Mouse (Mus musculus): ENCODE measurements around the gene Slc6a15. TPM values are rescaled to one million over a fixed set of nuclear protein-coding genes. Genes with fewer than 3 reads are reported as not detected.

Gene Slc6a15
- total RNA-seq (2014; fragmentation: Nextera tagmentation) (not detected in 2 replicates), total RNA-seq (2017) (0.06 and 0.16 TPM in 2 replicates), polyA plus RNA-seq (2012) (not detected in 2 replicates)

DNA sequence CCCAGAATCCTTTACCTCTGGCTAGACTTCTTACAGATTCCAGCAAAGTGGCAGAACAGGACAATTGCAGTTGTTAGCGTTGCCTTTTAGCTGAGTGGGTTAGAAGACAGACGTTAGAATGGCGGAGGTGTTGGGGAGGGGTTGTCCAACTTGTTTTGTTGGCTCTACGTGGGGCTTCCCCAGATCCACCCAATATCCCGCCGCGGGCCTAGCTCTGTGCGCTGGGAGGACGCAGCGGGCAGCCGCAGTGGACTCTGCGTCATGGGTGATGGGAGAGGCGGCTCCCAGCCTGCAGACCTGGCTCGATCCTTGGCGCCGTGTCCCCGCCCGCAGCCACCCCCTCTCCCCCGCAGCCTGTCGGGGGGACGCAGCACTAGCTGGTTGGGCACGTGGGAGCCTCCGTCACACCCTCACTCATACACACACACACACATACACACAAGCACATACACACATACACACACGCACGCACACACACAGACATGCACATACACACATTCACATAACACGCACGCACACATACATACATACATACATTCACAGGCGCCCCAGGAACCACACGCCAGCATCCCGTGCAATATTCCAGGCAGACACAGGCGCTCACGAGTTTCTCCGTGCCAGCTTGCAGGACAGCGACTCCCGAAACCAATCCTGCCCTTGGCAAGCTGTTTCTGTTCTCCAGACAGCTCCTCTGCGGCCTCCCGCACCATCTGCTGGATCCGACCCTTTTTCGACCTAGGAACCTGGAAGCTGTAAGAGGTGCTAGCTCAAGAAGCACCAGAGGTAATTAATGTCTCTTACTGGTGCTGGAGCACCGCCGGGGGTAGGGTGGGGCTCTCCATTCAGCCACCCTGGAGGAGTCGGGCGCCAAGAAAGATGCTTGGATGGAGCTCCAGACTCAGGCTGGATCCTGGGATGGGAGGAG, at the start of gene Slc6a15:
Gene Slc6a15 (plus strand): TSS at position 413 of the 925 bp plus-strand sequence.
- ATAC-seq (ENCODE audit: extremely low read depth, insufficient number of reproducible peaks, low FRiP score, poor library complexity, severe bottlenecking) (no peak), DNase-seq (ENCODE audit: low spot score) (no peak)
- Histone ChIP-seq H3K4me3 (ENCODE audit: low read depth, low read length) (no peak within 1 kb of the TSS; the same call in 1 of the 2 replicates), H3K4me1 (ENCODE audit: insufficient read depth, low read depth, low read length) (no peaks in the 10 kb centered on the region), H3K9me3 (replicated peaks) (peaks cover 20% of the 10 kb centered on the region), H3K27me3 (ENCODE audit: insufficient read depth, low read length) (no peaks in the 10 kb centered on the region), H3K36me3 (replicated peaks) (no peaks in the 10 kb centered on the region)
- TF ChIP-seq GATA1 (IDR thresholded peaks at IDR 0.05; ENCODE audit: borderline replicate concordance, low read length) = no peak
- no peak for TF ChIP-seq CTCF (IDR thresholded peaks at IDR 0.05; ENCODE audit: low read depth, low read length)
- no peak for TF ChIP-seq TAL1 (conservative IDR thresholded peaks at IDR 0.05; ENCODE audit: low read depth, low read length)
- no peak for TF ChIP-seq POLR2AphosphoS5 (IDR thresholded peaks at IDR 0.05; ENCODE audit: insufficient replicate concordance, low read depth, low read length)
- TF ChIP-seq GATA2 (IDR thresholded peaks at IDR 0.05; ENCODE audit: borderline replicate concordance, low read depth, low read length) = no peak

DNA sequence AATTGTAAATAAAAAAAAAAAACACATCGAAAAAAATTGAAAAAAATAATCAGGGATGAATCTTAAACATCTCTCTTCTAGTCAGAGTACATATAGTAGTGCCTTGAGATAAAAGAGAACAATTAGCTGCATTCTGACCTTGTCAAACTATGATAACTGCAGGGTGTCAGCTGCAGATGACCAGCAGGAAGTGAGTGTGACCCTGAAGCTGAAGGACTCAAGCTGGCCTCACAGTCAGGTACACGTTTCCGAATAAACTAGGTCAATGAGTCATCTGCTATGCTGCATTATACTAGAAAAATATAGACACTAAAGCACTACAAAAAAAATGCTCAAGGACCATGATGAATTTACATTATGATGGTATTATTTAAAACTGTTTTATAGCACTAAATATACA, 45.6 kb upstream of the Slc6a15 start:
- TF ChIP-seq GATA2 (IDR thresholded peaks at IDR 0.05; ENCODE audit: borderline replicate concordance, low read depth, low read length) = no peak
- TF ChIP-seq TAL1 (conservative IDR thresholded peaks at IDR 0.05; ENCODE audit: low read depth, low read length) = no peak
- no peak for TF ChIP-seq GATA1 (IDR thresholded peaks at IDR 0.05; ENCODE audit: borderline replicate concordance, low read length)
- TF ChIP-seq POLR2AphosphoS5 (IDR thresholded peaks at IDR 0.05; ENCODE audit: insufficient replicate concordance, low read depth, low read length) = no peak
- TF ChIP-seq CTCF (IDR thresholded peaks at IDR 0.05; ENCODE audit: low read depth, low read length) = no peak
- DNase-seq (ENCODE audit: low spot score) (no peak), ATAC-seq (ENCODE audit: extremely low read depth, insufficient number of reproducible peaks, low FRiP score, poor library complexity, severe bottlenecking) (no peak)
- peaks cover 7% of the 10 kb centered on the region for H3K9me3 ChIP-seq (replicated peaks)
- no peak overlapping the region for H3K4me3 ChIP-seq (ENCODE audit: low read depth, low read length)
- no peaks in the 10 kb centered on the region for H3K27me3 ChIP-seq (ENCODE audit: insufficient read depth, low read length)
- no peaks in the 10 kb centered on the region for H3K36me3 ChIP-seq (replicated peaks)
- no peaks in the 10 kb centered on the region for H3K4me1 ChIP-seq (ENCODE audit: insufficient read depth, low read depth, low read length)

DNA sequence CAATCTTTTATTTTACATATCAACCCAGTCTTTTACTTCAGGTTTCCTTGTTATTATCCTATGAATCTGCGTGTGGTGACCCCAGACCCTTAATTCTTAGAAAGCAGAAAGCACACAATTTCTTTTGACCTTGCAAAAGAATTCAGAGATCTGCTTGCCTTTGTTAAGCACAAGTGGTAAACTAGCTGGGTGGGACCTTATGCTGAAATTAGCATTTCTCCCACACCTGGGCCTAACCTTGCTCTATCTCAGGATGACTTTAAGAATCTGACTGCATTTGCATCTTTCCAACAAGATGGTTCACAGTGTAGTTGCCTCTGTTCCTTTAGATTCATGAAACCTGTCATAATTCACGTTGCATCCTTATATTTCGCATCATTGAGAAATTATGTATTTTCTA, 44.2 kb upstream of the Slc6a15 start:
- TF ChIP-seq GATA2 (IDR thresholded peaks at IDR 0.05; ENCODE audit: borderline replicate concordance, low read depth, low read length) (no peak), CTCF (IDR thresholded peaks at IDR 0.05; ENCODE audit: low read depth, low read length) (no peak), GATA1 (IDR thresholded peaks at IDR 0.05; ENCODE audit: borderline replicate concordance, low read length) (no peak), POLR2AphosphoS5 (IDR thresholded peaks at IDR 0.05; ENCODE audit: insufficient replicate concordance, low read depth, low read length) (no peak), TAL1 (conservative IDR thresholded peaks at IDR 0.05; ENCODE audit: low read depth, low read length) (no peak)
- Histone ChIP-seq H3K36me3 (replicated peaks) (no peaks in the 10 kb centered on the region), H3K4me3 (ENCODE audit: low read depth, low read length) (no peak overlapping the region), H3K9me3 (replicated peaks) (peaks cover 11% of the 10 kb centered on the region), H3K4me1 (ENCODE audit: insufficient read depth, low read depth, low read length) (no peaks in the 10 kb centered on the region), H3K27me3 (ENCODE audit: insufficient read depth, low read length) (no peaks in the 10 kb centered on the region)
- ATAC-seq (ENCODE audit: extremely low read depth, insufficient number of reproducible peaks, low FRiP score, poor library complexity, severe bottlenecking) = no peak
- no peak for DNase-seq (ENCODE audit: low spot score)

GRCm38 (mm10) chr10:103334306-103334705, 33.3 kb upstream of the Slc6a15 start:
- TF ChIP-seq GATA2 (IDR thresholded peaks at IDR 0.05; ENCODE audit: borderline replicate concordance, low read depth, low read length) = no peak
- TF ChIP-seq CTCF (IDR thresholded peaks at IDR 0.05; ENCODE audit: low read depth, low read length) = no peak
- no peak for TF ChIP-seq GATA1 (IDR thresholded peaks at IDR 0.05; ENCODE audit: borderline replicate concordance, low read length)
- TF ChIP-seq TAL1 (conservative IDR thresholded peaks at IDR 0.05; ENCODE audit: low read depth, low read length) = no peak
- TF ChIP-seq POLR2AphosphoS5 (IDR thresholded peaks at IDR 0.05; ENCODE audit: insufficient replicate concordance, low read depth, low read length) = no peak
- 0 out of 2 replicates have a peak, but pooled peaks cover 3% of the 10 kb centered on the region for H3K9me3 ChIP-seq (replicated peaks)
- H3K27me3 ChIP-seq (ENCODE audit: insufficient read depth, low read length) = no peaks in the 10 kb centered on the region
- no peaks in the 10 kb centered on the region for H3K36me3 ChIP-seq (replicated peaks)
- H3K4me3 ChIP-seq (ENCODE audit: low read depth, low read length) = no peak overlapping the region
- no peak for DNase-seq (ENCODE audit: low spot score)
- ATAC-seq (ENCODE audit: extremely low read depth, insufficient number of reproducible peaks, low FRiP score, poor library complexity, severe bottlenecking) = no peak
- no peaks in the 10 kb centered on the region for H3K4me1 ChIP-seq (ENCODE audit: insufficient read depth, low read depth, low read length)

DNA sequence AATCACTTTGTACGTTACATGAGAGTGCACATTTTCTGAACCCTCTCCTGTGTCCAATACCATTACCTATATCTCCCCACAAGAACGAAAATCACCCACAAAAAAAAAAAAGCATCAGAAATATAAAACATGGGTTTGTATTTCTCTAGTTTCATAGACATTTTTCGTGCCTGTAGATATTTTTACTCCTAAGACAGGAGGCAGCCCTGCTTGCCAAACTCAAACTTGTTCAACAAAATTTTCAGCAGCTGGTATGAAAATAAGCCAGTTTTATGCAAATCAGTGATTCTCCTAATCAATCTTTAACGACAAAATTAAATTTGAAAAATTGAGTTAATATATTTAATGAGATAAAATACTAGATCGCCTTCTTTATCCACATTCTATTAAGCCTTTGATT, 27.7 kb upstream of the Slc6a15 start:
- no peaks in the 10 kb centered on the region for H3K4me1 ChIP-seq (ENCODE audit: insufficient read depth, low read depth, low read length)
- H3K4me3 ChIP-seq (ENCODE audit: low read depth, low read length) = no peak overlapping the region
- DNase-seq (ENCODE audit: low spot score) (no peak), ATAC-seq (ENCODE audit: extremely low read depth, insufficient number of reproducible peaks, low FRiP score, poor library complexity, severe bottlenecking) (no peak)
- H3K36me3 ChIP-seq (replicated peaks) = no peaks in the 10 kb centered on the region
- H3K9me3 ChIP-seq (replicated peaks) = 0 out of 2 replicates have a peak, but pooled peaks cover 3% of the 10 kb centered on the region
- TF ChIP-seq GATA1 (IDR thresholded peaks at IDR 0.05; ENCODE audit: borderline replicate concordance, low read length) (no peak), TAL1 (conservative IDR thresholded peaks at IDR 0.05; ENCODE audit: low read depth, low read length) (no peak), POLR2AphosphoS5 (IDR thresholded peaks at IDR 0.05; ENCODE audit: insufficient replicate concordance, low read depth, low read length) (no peak), GATA2 (IDR thresholded peaks at IDR 0.05; ENCODE audit: borderline replicate concordance, low read depth, low read length) (no peak), CTCF (IDR thresholded peaks at IDR 0.05; ENCODE audit: low read depth, low read length) (no peak)
- no peaks in the 10 kb centered on the region for H3K27me3 ChIP-seq (ENCODE audit: insufficient read depth, low read length)

DNA sequence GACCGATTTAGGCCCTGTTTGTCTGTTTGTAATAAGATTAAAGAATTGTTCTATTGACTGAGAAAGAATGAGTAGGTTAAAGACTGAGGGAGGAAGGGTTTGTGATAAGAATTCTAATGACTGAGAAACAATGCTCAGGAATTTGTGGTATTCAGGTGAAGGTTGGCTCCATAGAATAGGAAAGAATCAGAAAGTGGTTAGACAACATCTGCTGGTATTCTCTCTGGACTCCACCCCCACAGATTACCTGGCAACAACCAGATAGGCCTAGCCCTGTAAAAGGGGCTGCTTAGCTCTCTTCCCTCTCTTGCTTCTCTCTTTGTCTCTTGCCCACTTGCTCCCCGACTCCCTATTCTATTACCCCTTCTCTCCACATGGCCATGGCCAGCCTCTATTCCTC, 20.8 kb upstream of the Slc6a15 start:
- H3K36me3 ChIP-seq (replicated peaks) = no peaks in the 10 kb centered on the region
- TF ChIP-seq TAL1 (conservative IDR thresholded peaks at IDR 0.05; ENCODE audit: low read depth, low read length) (no peak), GATA2 (IDR thresholded peaks at IDR 0.05; ENCODE audit: borderline replicate concordance, low read depth, low read length) (no peak), CTCF (IDR thresholded peaks at IDR 0.05; ENCODE audit: low read depth, low read length) (no peak), GATA1 (IDR thresholded peaks at IDR 0.05; ENCODE audit: borderline replicate concordance, low read length) (no peak), POLR2AphosphoS5 (IDR thresholded peaks at IDR 0.05; ENCODE audit: insufficient replicate concordance, low read depth, low read length) (no peak)
- DNase-seq (ENCODE audit: low spot score) (no peak), ATAC-seq (ENCODE audit: extremely low read depth, insufficient number of reproducible peaks, low FRiP score, poor library complexity, severe bottlenecking) (no peak)
- H3K27me3 ChIP-seq (ENCODE audit: insufficient read depth, low read length) = no peaks in the 10 kb centered on the region
- no peaks in the 10 kb centered on the region for H3K9me3 ChIP-seq (replicated peaks)
- H3K4me1 ChIP-seq (ENCODE audit: insufficient read depth, low read depth, low read length) = no peaks in the 10 kb centered on the region
- no peak overlapping the region for H3K4me3 ChIP-seq (ENCODE audit: low read depth, low read length)
